Mouse (Mus musculus): ENCODE measurements around the gene Map3k19.

GRCm38 (mm10) chr1:127788943-127789342 is 65.9 kb downstream of the Map3k19 start:
- TF ChIP-seq EP300 (IDR thresholded peaks at IDR 0.05; ENCODE audit: low read depth) (no peak), CTCF (IDR thresholded peaks at IDR 0.05; ENCODE audit: low read depth) (no peak)
